ENCODE assay signal across 12 mouse cellular contexts in the genomic region with DNA sequence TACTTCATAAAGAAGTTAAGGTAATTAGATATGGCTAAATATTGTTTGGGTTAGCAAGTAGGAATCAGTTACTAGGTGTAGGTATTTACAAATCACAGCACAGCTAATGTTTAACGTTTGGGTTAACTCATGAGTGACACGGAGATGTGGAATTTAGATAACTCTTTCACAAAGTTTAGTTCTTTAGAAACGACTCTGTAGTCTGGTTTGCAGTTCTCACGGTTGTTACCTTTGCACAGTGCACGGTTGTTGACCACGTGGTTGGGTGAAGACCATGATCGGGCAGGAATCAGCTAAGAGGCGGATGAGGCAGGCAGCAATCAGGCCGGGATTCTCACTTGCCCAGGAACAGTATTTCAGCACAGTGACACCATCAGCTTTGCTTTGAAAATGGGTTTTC. TPM values are rescaled to one million over a fixed set of nuclear protein-coding genes. Genes with fewer than 3 reads are reported as not detected.
"Had no signal": no experiment of that assay in that cellular context is flagged by ENCODE, and none has a peak within 500 bp of the region (broad histone marks: within the 10 kb centered on the region; RNA-seq: fewer than 3 reads in every experiment).

No protein-coding gene starts in this region.

- DNase-seq: lung, adult 2 months; lung, postnatal 36 days; right cerebral cortex, postnatal 14 days; thymus, postnatal 36 days had no signal

- ATAC-seq: intestine, embryonic 15.5 days; lung, postnatal 0 days; midbrain, embryonic 16.5 days had no signal

- H3K9ac ChIP-seq: intestine, embryonic 15.5 days; limb, embryonic 12.5 days; liver, embryonic 14.5 days had no signal

- H3K27ac ChIP-seq: intestine, embryonic 15.5 days; limb, embryonic 12.5 days; liver, embryonic 14.5 days; midbrain, embryonic 10.5 days had no signal

- H3K27me3 ChIP-seq: intestine, embryonic 15.5 days; limb, embryonic 12.5 days had no signal

- H3K4me2 ChIP-seq: intestine, embryonic 15.5 days; limb, embryonic 12.5 days had no signal

- H3K9me3 ChIP-seq: intestine, embryonic 15.5 days; limb, embryonic 12.5 days; midbrain, embryonic 10.5 days had no signal

- H3K4me3 ChIP-seq: intestine, embryonic 15.5 days; limb, embryonic 12.5 days; midbrain, embryonic 10.5 days had no signal

- H3K36me3 ChIP-seq: intestine, embryonic 15.5 days; limb, embryonic 12.5 days; midbrain, embryonic 10.5 days had no signal

- H3K4me1 ChIP-seq: intestine, embryonic 15.5 days; limb, embryonic 12.5 days; midbrain, embryonic 10.5 days had no signal

RNA-seq across cellular contexts. Expression of gene Gpc5, which starts 26.6 kb away (rescaled TPM):
- total RNA-seq: liver, adult 2 months; megakaryocyte progenitor cell, adult 5-6 weeks had no signal
- polyA plus RNA-seq: liver, adult 2 months had no signal
